Mouse (Mus musculus): ENCODE results near the gene Cox5b. TPM values are rescaled to one million over a fixed set of nuclear protein-coding genes. Genes with fewer than 3 reads are reported as not detected.
"Not testable (repeated sequence)": the region's sequence is repeated elsewhere in the genome, so short reads cannot be mapped to it uniquely, and the experiment has no call there.

Cox5b gene
- polyA plus RNA-seq, 1 experiment from 2014 or later, result 1,162 TPM

- H3K27ac ChIP-seq (ENCODE audit: low read depth, low read length), result no peak overlapping the region
- H3K36me3 ChIP-seq (ENCODE audit: control insufficient read depth, insufficient read depth), result no peaks in the 10 kb centered on the region
- no peak for TF ChIP-seq CTCF (IDR thresholded peaks at IDR 0.05; ENCODE audit: low read depth)
- H3K4me1 ChIP-seq (replicated peaks; ENCODE audit: control insufficient read depth, insufficient read depth, low read length), result no peaks in the 10 kb centered on the region
- H3K4me2 ChIP-seq (replicated peaks; ENCODE audit: low read depth), result no peak overlapping the region
- H3K4me3 ChIP-seq (ENCODE audit: low read depth, low read length), result no peak overlapping the region
- ATAC-seq, result no peak
- no peak overlapping the region for H3K9ac ChIP-seq (ENCODE audit: low read depth, low read length)
- 71% methylated on average over 3 of the region's 3 CpGs for WGBS
- no peaks in the 10 kb centered on the region for H3K9me3 ChIP-seq (ENCODE audit: control insufficient read depth)
- no peaks in the 10 kb centered on the region for H3K27me3 ChIP-seq (replicated peaks; ENCODE audit: control insufficient read depth, insufficient read depth, low read length)
Observed at GRCm38 (mm10) chr1:36656233-36656632, 35.0 kb upstream of the Cox5b start.

GRCm38 (mm10) chr1:36657658-36658415 lies 33.4 kb upstream of the Cox5b start:
- no peaks in the 10 kb centered on the region for H3K9me3 ChIP-seq (ENCODE audit: control insufficient read depth)
- no peak overlapping the region for H3K4me2 ChIP-seq (replicated peaks; ENCODE audit: low read depth)
- no peak for ATAC-seq
- no peak overlapping the region for H3K4me3 ChIP-seq (ENCODE audit: low read depth, low read length)
- TF ChIP-seq CTCF (IDR thresholded peaks at IDR 0.05; ENCODE audit: low read depth), result no peak
- no peak overlapping the region for H3K9ac ChIP-seq (ENCODE audit: low read depth, low read length)
- no peaks in the 10 kb centered on the region for H3K4me1 ChIP-seq (replicated peaks; ENCODE audit: control insufficient read depth, insufficient read depth, low read length)
- WGBS, result 73% methylated on average over 4 of the region's 4 CpGs
- H3K27ac ChIP-seq (ENCODE audit: low read depth, low read length), result no peak overlapping the region
- no peaks in the 10 kb centered on the region for H3K27me3 ChIP-seq (replicated peaks; ENCODE audit: control insufficient read depth, insufficient read depth, low read length)
- no peaks in the 10 kb centered on the region for H3K36me3 ChIP-seq (ENCODE audit: control insufficient read depth, insufficient read depth)

- no peaks in the 10 kb centered on the region for H3K27me3 ChIP-seq (replicated peaks; ENCODE audit: control insufficient read depth, insufficient read depth, low read length)
- no peaks in the 10 kb centered on the region for H3K9me3 ChIP-seq (ENCODE audit: control insufficient read depth)
- H3K4me1 ChIP-seq (replicated peaks; ENCODE audit: control insufficient read depth, insufficient read depth, low read length), result no peaks in the 10 kb centered on the region
- H3K4me2 ChIP-seq (replicated peaks; ENCODE audit: low read depth), result no peak overlapping the region
- TF ChIP-seq CTCF (IDR thresholded peaks at IDR 0.05; ENCODE audit: low read depth), result peak; percentile 30; the same call in 1 of the 2 replicates
- no peaks in the 10 kb centered on the region for H3K36me3 ChIP-seq (ENCODE audit: control insufficient read depth, insufficient read depth)
- H3K4me3 ChIP-seq (ENCODE audit: low read depth, low read length), result no peak overlapping the region
- no peak overlapping the region for H3K27ac ChIP-seq (ENCODE audit: low read depth, low read length)
- ATAC-seq, result no peak; the same call in 1 of the 2 replicates
- WGBS, result 63% methylated on average over 7 of the region's 7 CpGs
- no peak overlapping the region for H3K9ac ChIP-seq (ENCODE audit: low read depth, low read length)
Observed at GRCm38 (mm10) chr1:36658621-36659399, 32.4 kb upstream of the Cox5b start.

- WGBS, result 41% methylated on average over 4 of the region's 4 CpGs
- Histone ChIP-seq H3K4me1 (replicated peaks; ENCODE audit: control insufficient read depth, insufficient read depth, low read length) (no peaks in the 10 kb centered on the region), H3K4me2 (replicated peaks; ENCODE audit: low read depth) (no peak overlapping the region), H3K4me3 (ENCODE audit: low read depth, low read length) (no peak overlapping the region), H3K9me3 (ENCODE audit: control insufficient read depth) (no peaks in the 10 kb centered on the region), H3K27ac (ENCODE audit: low read depth, low read length) (no peak overlapping the region), H3K36me3 (ENCODE audit: control insufficient read depth, insufficient read depth) (no peaks in the 10 kb centered on the region), H3K9ac (ENCODE audit: low read depth, low read length) (no peak overlapping the region), H3K27me3 (replicated peaks; ENCODE audit: control insufficient read depth, insufficient read depth, low read length) (no peaks in the 10 kb centered on the region)
- no peak for ATAC-seq
- peak; percentile 75 for TF ChIP-seq CTCF (IDR thresholded peaks at IDR 0.05; ENCODE audit: low read depth)
Observed at GRCm38 (mm10) chr1:36664457-36664856, 26.8 kb upstream of the Cox5b start.

- no peak overlapping the region for H3K4me2 ChIP-seq (replicated peaks; ENCODE audit: low read depth)
- H3K4me1 ChIP-seq (replicated peaks; ENCODE audit: control insufficient read depth, insufficient read depth, low read length), result no peaks in the 10 kb centered on the region
- no peaks in the 10 kb centered on the region for H3K36me3 ChIP-seq (ENCODE audit: control insufficient read depth, insufficient read depth)
- 72% methylated on average over 11 of the region's 11 CpGs for WGBS
- H3K27ac ChIP-seq (ENCODE audit: low read depth, low read length), result no peak overlapping the region
- no peaks in the 10 kb centered on the region for H3K27me3 ChIP-seq (replicated peaks; ENCODE audit: control insufficient read depth, insufficient read depth, low read length)
- no peaks in the 10 kb centered on the region for H3K9me3 ChIP-seq (ENCODE audit: control insufficient read depth)
- TF ChIP-seq CTCF (IDR thresholded peaks at IDR 0.05; ENCODE audit: low read depth), result no peak
- no peak overlapping the region for H3K4me3 ChIP-seq (ENCODE audit: low read depth, low read length)
- 0 out of 2 replicates have a peak, but pooled peaks have one; percentile 15 for ATAC-seq
- H3K9ac ChIP-seq (ENCODE audit: low read depth, low read length), result no peak overlapping the region
Observed at GRCm38 (mm10) chr1:36665165-36665723, 26.0 kb upstream of the Cox5b start.

- no peaks in the 10 kb centered on the region for H3K4me1 ChIP-seq (replicated peaks; ENCODE audit: control insufficient read depth, insufficient read depth, low read length)
- no peaks in the 10 kb centered on the region for H3K9me3 ChIP-seq (ENCODE audit: control insufficient read depth)
- no peaks in the 10 kb centered on the region for H3K36me3 ChIP-seq (ENCODE audit: control insufficient read depth, insufficient read depth)
- no peak for TF ChIP-seq CTCF (IDR thresholded peaks at IDR 0.05; ENCODE audit: low read depth)
- peak; percentile 62 for ATAC-seq
- no peak overlapping the region for H3K4me3 ChIP-seq (ENCODE audit: low read depth, low read length)
- no peak overlapping the region for H3K27ac ChIP-seq (ENCODE audit: low read depth, low read length)
- no peaks in the 10 kb centered on the region for H3K27me3 ChIP-seq (replicated peaks; ENCODE audit: control insufficient read depth, insufficient read depth, low read length)
- H3K4me2 ChIP-seq (replicated peaks; ENCODE audit: low read depth), result no peak overlapping the region
- H3K9ac ChIP-seq (ENCODE audit: low read depth, low read length), result no peak overlapping the region
- 50% methylated on average over 4 of the region's 4 CpGs for WGBS
Observed at GRCm38 (mm10) chr1:36665934-36666333, 25.3 kb upstream of the Cox5b start.

GRCm38 (mm10) chr1:36668007-36668406 lies 23.2 kb upstream of the Cox5b start:
- ATAC-seq; H3K27me3 ChIP-seq (replicated peaks; ENCODE audit: control insufficient read depth, insufficient read depth, low read length); H3K4me2 ChIP-seq (replicated peaks; ENCODE audit: low read depth); H3K4me3 ChIP-seq (ENCODE audit: low read depth, low read length); H3K27ac ChIP-seq (ENCODE audit: low read depth, low read length); H3K4me1 ChIP-seq (replicated peaks; ENCODE audit: control insufficient read depth, insufficient read depth, low read length); H3K36me3 ChIP-seq (ENCODE audit: control insufficient read depth, insufficient read depth); H3K9ac ChIP-seq (ENCODE audit: low read depth, low read length); H3K9me3 ChIP-seq (ENCODE audit: control insufficient read depth): not testable (repeated sequence)
- WGBS, result 39% methylated on average over 4 of the region's 4 CpGs
